Mouse (Mus musculus): ENCODE data around the gene Hoxd10. TPM values are rescaled to one million over a fixed set of nuclear protein-coding genes. Genes with fewer than 3 reads are reported as not detected.

Hoxd10 gene
- polyA plus RNA-seq, 1 experiment from 2014 or later = not detected

GRCm38 (mm10) chr2:74740311-74741091, 48.8 kb downstream of the Hoxd10 start:
- Histone ChIP-seq H3K27ac (replicated peaks; ENCODE audit: low read depth, low read length) (no peak overlapping the region), H3K4me3 (ENCODE audit: low read depth, low read length) (no peak overlapping the region), H3K4me1 (ENCODE audit: control insufficient read depth, insufficient read depth, low read length) (no peaks in the 10 kb centered on the region), H3K36me3 (replicated peaks; ENCODE audit: control insufficient read depth, insufficient read depth, low read depth, low read length) (no peaks in the 10 kb centered on the region), H3K9ac (replicated peaks; ENCODE audit: low read length) (no peak overlapping the region), H3K9me3 (replicated peaks; ENCODE audit: control insufficient read depth, low read length) (no peaks in the 10 kb centered on the region), H3K4me2 (ENCODE audit: low read depth, low read length) (no peak overlapping the region), H3K27me3 (ENCODE audit: control insufficient read depth, insufficient read depth, low read length) (peaks cover 92% of the 10 kb centered on the region)
- no peak for DNase-seq (ENCODE audit: low spot score)
- no peak for ATAC-seq (replicated peaks; ENCODE audit: insufficient number of reproducible peaks, low FRiP score, low TSS enrichment, low read depth)
- under 1% methylated on average over 43 of the region's 43 CpGs for WGBS

- ATAC-seq (replicated peaks; ENCODE audit: insufficient number of reproducible peaks, low FRiP score, low TSS enrichment, low read depth) (no peak), DNase-seq (ENCODE audit: low spot score) (no peak)
- H3K4me2 ChIP-seq (ENCODE audit: low read depth, low read length) = no peak overlapping the region
- H3K9ac ChIP-seq (replicated peaks; ENCODE audit: low read length) = no peak overlapping the region
- H3K36me3 ChIP-seq (replicated peaks; ENCODE audit: control insufficient read depth, insufficient read depth, low read depth, low read length) = no peaks in the 10 kb centered on the region
- no peaks in the 10 kb centered on the region for H3K9me3 ChIP-seq (replicated peaks; ENCODE audit: control insufficient read depth, low read length)
- no peak overlapping the region for H3K27ac ChIP-seq (replicated peaks; ENCODE audit: low read depth, low read length)
- H3K4me3 ChIP-seq (ENCODE audit: low read depth, low read length) = no peak overlapping the region
- no peaks in the 10 kb centered on the region for H3K4me1 ChIP-seq (ENCODE audit: control insufficient read depth, insufficient read depth, low read length)
- H3K27me3 ChIP-seq (ENCODE audit: control insufficient read depth, insufficient read depth, low read length) = peaks cover 92% of the 10 kb centered on the region
- 36% methylated on average over 2 of the region's 3 CpGs for WGBS
Observed at GRCm38 (mm10) chr2:74741252-74741978, 49.7 kb downstream of the Hoxd10 start.

- no peak overlapping the region for H3K4me2 ChIP-seq (ENCODE audit: low read depth, low read length)
- H3K9me3 ChIP-seq (replicated peaks; ENCODE audit: control insufficient read depth, low read length) = no peaks in the 10 kb centered on the region
- H3K27ac ChIP-seq (replicated peaks; ENCODE audit: low read depth, low read length) = no peak overlapping the region
- no peak for DNase-seq (ENCODE audit: low spot score)
- no peak overlapping the region for H3K4me3 ChIP-seq (ENCODE audit: low read depth, low read length)
- no peaks in the 10 kb centered on the region for H3K4me1 ChIP-seq (ENCODE audit: control insufficient read depth, insufficient read depth, low read length)
- no peak for ATAC-seq (replicated peaks; ENCODE audit: insufficient number of reproducible peaks, low FRiP score, low TSS enrichment, low read depth)
- H3K36me3 ChIP-seq (replicated peaks; ENCODE audit: control insufficient read depth, insufficient read depth, low read depth, low read length) = no peaks in the 10 kb centered on the region
- H3K27me3 ChIP-seq (ENCODE audit: control insufficient read depth, insufficient read depth, low read length) = peaks cover 92% of the 10 kb centered on the region
- no peak overlapping the region for H3K9ac ChIP-seq (replicated peaks; ENCODE audit: low read length)
Observed at GRCm38 (mm10) chr2:74741979-74742277, 50.2 kb downstream of the Hoxd10 start.

MicroRNAs encoded within 50 kb of the gene (microRNA counts, 519-probe panel; counts per million panel counts)
- 2,550 counts per million, percentile 24 among the panel's probes with 10 or more counts for microRNA mmu-miR-10b

Small RNAs within 50 kb of the gene (microRNA-seq; reads per million reads assigned to microRNA genes)
- gene Gm44463 (ENCODE audit: borderline number of aligned reads) (not detected), gene Mir10b (ENCODE audit: borderline number of aligned reads) (1,016 reads per million, percentile 71 among the genes with 10 or more reads in this experiment)

Other genes with a start within 250 kb of the Hoxd10 start
- 39.6 and 42.1 TPM in 2 replicates for gene Lnpk, start 112.5 kb upstream of the Hoxd10 start, polyA plus RNA-seq (2014; fragmentation: Nextera tagmentation; extraction: Ambion mirVana)
- gene Evx2, start 32.4 kb upstream of the Hoxd10 start, polyA plus RNA-seq (2014; fragmentation: Nextera tagmentation; extraction: Ambion mirVana) = 0.08 and 0.10 TPM in 2 replicates
- not detected in 2 replicates for gene Hoxd13, start 23.6 kb upstream of the Hoxd10 start, polyA plus RNA-seq (2014; fragmentation: Nextera tagmentation; extraction: Ambion mirVana)
- not detected in 2 replicates for gene Hoxd12, start 16.9 kb upstream of the Hoxd10 start, polyA plus RNA-seq (2014; fragmentation: Nextera tagmentation; extraction: Ambion mirVana)
- not detected in 2 replicates for gene Hoxd11, start 12.4 kb upstream of the Hoxd10 start, polyA plus RNA-seq (2014; fragmentation: Nextera tagmentation; extraction: Ambion mirVana)
- gene Hoxd9, start 5.8 kb downstream of the Hoxd10 start, polyA plus RNA-seq (2014; fragmentation: Nextera tagmentation; extraction: Ambion mirVana) = 0.10 TPM in 1 of 2 replicates, not detected in the other
- 0.18 and 0.71 TPM in 2 replicates for gene Hoxd8, start 12.7 kb downstream of the Hoxd10 start, polyA plus RNA-seq (2014; fragmentation: Nextera tagmentation; extraction: Ambion mirVana)
- gene Hoxd3, start 20.0 kb downstream of the Hoxd10 start, polyA plus RNA-seq (2014; fragmentation: Nextera tagmentation; extraction: Ambion mirVana) = 2.7 and 2.9 TPM in 2 replicates
- 0.18 TPM in 1 of 2 replicates, not detected in the other for gene Hoxd4, start 20.0 kb downstream of the Hoxd10 start, polyA plus RNA-seq (2014; fragmentation: Nextera tagmentation; extraction: Ambion mirVana)
- gene Gm28230, start 34.8 kb downstream of the Hoxd10 start, polyA plus RNA-seq (2014; fragmentation: Nextera tagmentation; extraction: Ambion mirVana) = not detected in 2 replicates
- 0.47 and 0.80 TPM in 2 replicates for gene Hoxd1, start 71.1 kb downstream of the Hoxd10 start, polyA plus RNA-seq (2014; fragmentation: Nextera tagmentation; extraction: Ambion mirVana)
- gene Mtx2, start 133.9 kb downstream of the Hoxd10 start, polyA plus RNA-seq (2014; fragmentation: Nextera tagmentation; extraction: Ambion mirVana) = 146 and 147 TPM in 2 replicates

All from embryonic facial prominence, embryonic 11.5 days (tissue).